Mouse (Mus musculus) liver, embryonic 11.5 days (tissue): ENCODE measurements at regions not wholly inside any gene's neighbourhood (a gene's known extent, or its start where the extent isn't known, plus 50 kb on each side); places are given as distances from the start of the nearest gene placed in this dataset.

ENCODE experiments used
- ATAC-seq: fragments of 200-750 bp; cut with Nextera tagmentation; replicated peaks from 2 replicates; pipeline ENCODE4 v1.8.0; 2017; ENCODE audit warnings: moderate number of reproducible peaks, mild to moderate bottlenecking, moderate TSS enrichment, moderate library complexity; ENCODE audit not compliant: low FRiP score
- DNase-seq: peaks from one replicate; pipeline ENCODE4 v3.0.0-alpha.2; 2017; ENCODE audit warnings: low spot score
- H3K27ac ChIP-seq: fragments of 300-500 bp; sonication (generic); 2 replicates; pipeline ENCODE4 v1.5.1; 2014; ENCODE audit warnings: mild to moderate bottlenecking, low read depth, low read length, control low read depth
- H3K27me3 ChIP-seq: fragments of 300-500 bp; sonication (generic); replicated peaks from 2 replicates; pipeline ENCODE4 v1.6.1; 2014; ENCODE audit warnings: low read length, mixed read lengths; ENCODE audit not compliant: control insufficient read depth, insufficient read depth
- H3K36me3 ChIP-seq: fragments of 300-500 bp; sonication (generic); 2 replicates; pipeline ENCODE4 v1.6.1; 2014; ENCODE audit warnings: mild to moderate bottlenecking, low read length, moderate library complexity, mixed read lengths; ENCODE audit not compliant: control insufficient read depth, insufficient read depth
- H3K4me1 ChIP-seq: fragments of 300-500 bp; sonication (generic); replicated peaks from 2 replicates; pipeline ENCODE4 v1.6.1; 2014; ENCODE audit warnings: low read length, mixed read lengths; ENCODE audit not compliant: control insufficient read depth, insufficient read depth
- H3K4me2 ChIP-seq: fragments of 300-500 bp; sonication (generic); 2 replicates; pipeline ENCODE4 v1.6.1; 2014; ENCODE audit warnings: mild to moderate bottlenecking, control low read depth, moderate library complexity
- H3K4me3 ChIP-seq: fragments of 300-500 bp; sonication (generic); 2 replicates; pipeline ENCODE4 v1.5.1; 2014; ENCODE audit warnings: low read depth, low read length, control low read depth
- H3K9ac ChIP-seq: fragments of 300-500 bp; sonication (generic); 2 replicates; pipeline ENCODE4 v1.6.1; 2014; ENCODE audit warnings: low read depth, low read length, control low read depth
- H3K9me3 ChIP-seq: fragments of 300-500 bp; sonication (generic); 2 replicates; pipeline ENCODE4 v1.6.1; 2016; ENCODE audit warnings: low read length, inconsistent platforms, mixed read lengths; ENCODE audit not compliant: control insufficient read depth
- WGBS: fragments of 180-500 bp; shearing (Covaris S2); extraction: QIAGEN DNeasy Blood & Tissue Kit; methylation state at CpG from one replicate; pipeline ENCODE4 v1.1.7; 2014; 5-methylcytosine and 5-hydroxymethylcytosine counted together

DNA sequence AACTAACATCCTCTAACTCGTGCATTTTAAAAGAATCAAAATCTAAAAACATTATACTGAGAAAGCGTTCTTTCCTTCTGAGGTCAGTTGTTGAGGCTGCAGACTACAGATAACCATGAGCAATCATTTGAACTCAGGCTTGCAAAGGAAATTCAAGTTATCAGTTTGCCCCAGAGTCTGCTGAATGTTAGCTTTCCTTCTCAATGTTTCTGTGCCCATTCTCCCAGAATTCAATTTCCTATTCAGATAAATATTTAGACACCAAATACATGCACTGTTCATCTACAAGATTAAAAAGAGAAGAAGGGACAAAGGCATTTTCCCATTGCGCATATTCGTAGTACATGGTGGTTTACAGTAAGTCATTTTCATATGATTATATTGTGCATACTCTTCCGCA lies 107.9 kb upstream of the Tank start:
- Histone ChIP-seq H3K36me3 (no peaks in the 10 kb centered on the region), H3K9me3 (no peaks in the 10 kb centered on the region), H3K27ac (no peak overlapping the region; the same call in 1 of the 2 replicates), H3K9ac (no peak overlapping the region), H3K4me2 (peak overlapping the region; percentile 7; the same call in 1 of the 2 replicates), H3K4me1 (peaks cover 5% of the 10 kb centered on the region), H3K4me3 (no peak overlapping the region), H3K27me3 (no peaks in the 10 kb centered on the region)
- ATAC-seq (peak; percentile 94), DNase-seq (no peak)
- WGBS, result 71% methylated on average over 5 of the region's 5 CpGs

DNA sequence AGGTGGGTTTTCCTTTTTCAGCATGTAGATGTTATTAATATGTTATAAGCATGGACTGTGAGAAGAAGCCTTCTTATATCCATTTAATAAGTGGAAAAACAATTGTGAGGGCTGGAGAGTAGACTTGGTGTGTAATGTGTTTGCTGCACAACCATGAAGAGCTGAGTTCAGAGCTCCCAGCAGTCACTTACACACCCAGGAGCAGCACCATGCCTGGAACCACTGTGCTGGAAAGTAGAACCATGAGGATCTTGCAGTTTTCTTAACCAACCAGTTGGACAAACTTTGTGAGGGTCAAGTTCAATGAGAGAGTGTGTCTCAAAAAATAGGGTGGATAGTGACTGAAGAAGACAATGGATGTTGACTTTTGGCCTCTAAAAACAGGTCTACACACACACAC lies 108.3 kb upstream of the Tank start:
- peak overlapping the region; percentile 7; the same call in 1 of the 2 replicates for H3K4me2 ChIP-seq
- H3K36me3 ChIP-seq, result no peaks in the 10 kb centered on the region
- H3K9ac ChIP-seq, result no peak overlapping the region
- no peaks in the 10 kb centered on the region for H3K27me3 ChIP-seq
- no peaks in the 10 kb centered on the region for H3K9me3 ChIP-seq
- H3K27ac ChIP-seq, result peak overlapping the region; percentile 52; the same call in 1 of the 2 replicates
- ATAC-seq (peak; percentile 42), DNase-seq (no peak)
- peaks cover 5% of the 10 kb centered on the region for H3K4me1 ChIP-seq
- H3K4me3 ChIP-seq, result no peak overlapping the region

DNA sequence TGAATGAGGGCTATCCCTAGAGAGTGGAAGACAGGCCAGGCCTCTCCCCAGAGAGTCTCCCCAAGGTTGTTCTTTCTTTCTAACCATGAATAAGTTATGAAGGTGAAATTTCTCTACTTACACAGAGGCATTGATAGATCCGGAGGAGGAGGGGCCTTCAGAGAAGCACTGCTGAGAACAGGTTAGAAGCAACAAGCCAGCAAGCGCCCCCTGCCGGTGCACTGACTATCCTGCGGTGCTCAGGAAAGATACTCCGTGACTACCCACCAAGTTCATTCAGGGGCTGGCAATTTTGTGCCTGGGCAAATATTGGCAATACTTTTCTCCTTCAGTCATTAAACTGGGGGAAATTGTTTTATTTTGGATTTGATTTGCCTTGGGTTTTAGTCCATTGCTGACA lies 122.5 kb upstream of the Tank start:
- 24% methylated on average over 5 of the region's 5 CpGs for WGBS
- 0 out of 2 replicates have a peak, but pooled peaks cover 2% of the 10 kb centered on the region for H3K4me1 ChIP-seq
- H3K27me3 ChIP-seq, result no peaks in the 10 kb centered on the region
- no peak overlapping the region for H3K4me2 ChIP-seq
- H3K27ac ChIP-seq, result no peak overlapping the region
- no peak overlapping the region for H3K9ac ChIP-seq
- no peak overlapping the region for H3K4me3 ChIP-seq
- DNase-seq (peak; percentile 44), ATAC-seq (no peak)
- no peaks in the 10 kb centered on the region for H3K36me3 ChIP-seq
- H3K9me3 ChIP-seq, result no peaks in the 10 kb centered on the region

DNA sequence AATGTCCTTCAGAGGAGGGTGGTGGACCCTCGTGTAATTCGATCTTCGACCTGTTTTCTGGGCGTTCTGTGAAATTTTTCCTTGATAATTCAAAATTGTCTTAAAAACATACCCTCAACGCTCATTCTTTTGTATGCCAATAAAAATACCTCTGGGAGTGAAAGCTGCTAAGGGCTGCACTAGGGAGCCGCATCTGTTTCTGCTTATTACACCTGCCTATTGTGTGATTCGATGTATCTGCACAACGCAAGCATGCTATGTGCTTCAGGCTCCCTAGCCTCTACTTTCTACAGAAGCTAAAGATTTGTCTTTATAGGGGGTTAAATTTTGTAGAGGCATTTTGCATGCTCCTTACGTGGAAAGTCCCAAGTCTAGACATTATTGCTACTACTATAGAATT lies 123.7 kb upstream of the Tank start:
- no peak overlapping the region for H3K4me2 ChIP-seq
- H3K36me3 ChIP-seq, result no peaks in the 10 kb centered on the region
- ATAC-seq, result no peak
- no peak overlapping the region for H3K27ac ChIP-seq
- DNase-seq, result no peak
- H3K4me3 ChIP-seq, result no peak overlapping the region; the same call in 1 of the 2 replicates
- WGBS, result 33% methylated on average over 9 of the region's 9 CpGs
- H3K9me3 ChIP-seq, result no peaks in the 10 kb centered on the region
- 0 out of 2 replicates have a peak, but pooled peaks cover 2% of the 10 kb centered on the region for H3K4me1 ChIP-seq
- H3K9ac ChIP-seq, result no peak overlapping the region
- no peaks in the 10 kb centered on the region for H3K27me3 ChIP-seq

DNA sequence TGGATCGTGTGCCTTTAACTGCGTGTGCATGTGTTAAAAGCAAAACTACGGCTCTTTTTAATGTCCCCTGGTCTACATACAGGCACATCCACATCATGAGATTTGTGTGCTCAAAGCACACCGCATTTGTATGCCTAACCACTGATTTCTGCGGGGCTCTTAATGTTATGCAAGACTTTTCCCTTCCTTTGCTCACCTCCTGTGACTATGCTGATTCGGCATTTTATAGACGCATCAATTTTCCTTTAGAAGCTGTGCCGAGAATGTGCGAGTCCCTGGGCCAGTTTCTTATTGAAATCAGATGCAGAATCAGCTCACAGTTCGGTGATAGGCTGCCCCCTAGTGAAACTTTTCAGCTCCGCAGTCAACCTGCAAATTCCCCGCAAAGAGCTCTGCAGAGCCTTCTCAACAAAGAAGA lies 124.1 kb upstream of the Tank start:
- H3K4me3 ChIP-seq, result peak overlapping the region; percentile 18; the same call in 1 of the 2 replicates
- 0 out of 2 replicates have a peak, but pooled peaks cover 2% of the 10 kb centered on the region for H3K4me1 ChIP-seq
- 9% methylated on average over 12 of the region's 12 CpGs for WGBS
- H3K9me3 ChIP-seq, result no peaks in the 10 kb centered on the region
- no peak for ATAC-seq
- H3K4me2 ChIP-seq, result peak overlapping the region; percentile 56
- no peaks in the 10 kb centered on the region for H3K27me3 ChIP-seq
- no peak overlapping the region for H3K9ac ChIP-seq
- DNase-seq, result peak; percentile 71
- no peak overlapping the region for H3K27ac ChIP-seq
- no peaks in the 10 kb centered on the region for H3K36me3 ChIP-seq

DNA sequence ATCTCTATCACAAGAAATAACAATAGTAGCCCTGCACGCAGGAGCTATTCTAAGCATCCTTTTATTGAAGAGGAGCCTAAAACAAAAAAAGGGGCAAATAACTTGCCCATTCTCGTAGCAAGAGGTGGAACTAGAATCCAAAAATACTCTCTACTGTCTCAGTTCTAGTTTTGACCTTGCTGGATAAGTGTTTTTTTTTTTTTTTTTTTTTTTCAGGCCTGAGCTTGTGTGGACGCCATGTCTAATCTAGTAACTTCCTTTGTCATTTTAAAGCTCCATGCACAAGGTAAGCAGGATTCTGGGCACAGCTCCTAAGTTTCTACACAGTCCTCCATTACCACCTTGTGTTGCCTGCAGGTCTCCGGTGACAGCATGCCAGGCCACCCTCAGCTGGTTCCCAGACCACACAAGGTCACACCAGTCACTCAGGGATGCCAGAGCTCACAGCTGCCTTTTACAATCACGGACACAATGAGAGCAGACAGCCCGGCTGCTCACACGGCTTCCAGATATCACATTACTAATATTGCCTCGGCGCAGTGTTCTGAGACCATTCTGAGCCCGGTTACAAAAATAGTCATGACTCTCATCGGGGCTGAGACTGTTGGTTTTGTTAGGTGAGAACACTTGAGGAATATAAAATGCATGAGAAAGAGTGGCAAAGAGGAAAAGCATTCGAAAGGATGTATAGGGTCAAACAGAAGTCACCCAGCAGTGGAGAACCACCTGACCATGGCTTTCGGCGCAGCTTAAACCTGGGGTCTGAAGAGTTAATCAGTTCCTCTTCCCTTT lies 124.7 kb upstream of the Tank start:
- H3K4me3 ChIP-seq, result no peak overlapping the region
- H3K9me3 ChIP-seq, result no peaks in the 10 kb centered on the region
- H3K27me3 ChIP-seq, result no peaks in the 10 kb centered on the region
- 62% methylated on average over 14 of the region's 14 CpGs for WGBS
- DNase-seq (no peak), ATAC-seq (no peak)
- H3K4me2 ChIP-seq, result peak overlapping the region; percentile 56; the same call in 1 of the 2 replicates
- H3K4me1 ChIP-seq, result 0 out of 2 replicates have a peak, but pooled peaks cover 2% of the 10 kb centered on the region
- no peak overlapping the region for H3K27ac ChIP-seq
- no peaks in the 10 kb centered on the region for H3K36me3 ChIP-seq
- no peak overlapping the region for H3K9ac ChIP-seq

DNA sequence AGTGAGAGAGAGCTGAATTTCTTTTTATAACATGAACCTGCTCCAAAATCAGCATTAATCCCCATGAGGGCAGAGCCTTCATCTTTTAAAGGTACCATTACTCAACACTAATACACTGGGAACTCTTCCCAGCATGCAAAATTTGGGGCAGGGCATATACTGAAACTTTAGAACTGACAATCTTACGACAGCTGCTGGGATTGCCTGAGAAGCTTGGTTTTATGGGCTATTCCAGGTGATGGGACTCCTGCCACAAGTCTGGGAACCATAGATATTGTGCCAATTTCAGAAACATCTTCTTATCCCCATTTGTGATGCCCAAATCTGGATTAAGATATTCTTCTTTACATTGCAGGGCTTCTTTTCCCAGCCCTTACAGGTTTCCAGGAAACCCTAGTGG lies 125.8 kb upstream of the Tank start:
- H3K9me3 ChIP-seq, result no peaks in the 10 kb centered on the region

DNA sequence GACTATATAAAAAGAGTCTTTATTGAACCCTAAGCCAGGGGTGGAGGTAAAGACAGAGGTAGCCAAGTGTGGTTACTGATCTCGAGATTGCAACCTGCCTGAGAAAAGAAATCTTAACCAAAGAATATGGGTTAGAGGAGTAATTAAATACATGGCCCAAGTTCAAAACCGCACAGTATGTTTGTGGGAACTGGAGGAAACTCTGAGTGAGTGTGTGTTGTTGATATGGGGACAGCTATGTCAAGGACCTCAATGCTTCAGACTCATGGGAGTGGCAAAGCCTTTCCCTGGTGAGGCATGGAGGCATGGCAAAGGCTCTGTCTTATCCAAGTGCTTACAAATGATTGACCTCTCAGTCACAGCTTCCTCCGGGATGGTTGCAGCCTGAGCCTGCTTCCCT lies 127.7 kb upstream of the Tank start:
- Histone ChIP-seq H3K27me3 (no peaks in the 10 kb centered on the region), H3K4me1 (0 out of 2 replicates have a peak, but pooled peaks cover 2% of the 10 kb centered on the region), H3K4me3 (no peak overlapping the region), H3K36me3 (no peaks in the 10 kb centered on the region), H3K9ac (no peak overlapping the region), H3K4me2 (no peak overlapping the region), H3K9me3 (no peaks in the 10 kb centered on the region), H3K27ac (no peak overlapping the region)
- 50% methylated on average over 3 of the region's 3 CpGs for WGBS
- no peak for DNase-seq
- no peak for ATAC-seq

More for the DNA sequence above, 125.8 kb upstream of the Tank start:
- Histone ChIP-seq H3K4me1 (0 out of 2 replicates have a peak, but pooled peaks cover 2% of the 10 kb centered on the region), H3K4me3 (no peak overlapping the region), H3K4me2 (no peak overlapping the region), H3K27ac (no peak overlapping the region), H3K36me3 (no peaks in the 10 kb centered on the region), H3K27me3 (no peaks in the 10 kb centered on the region), H3K9ac (no peak overlapping the region)
- WGBS, result 84% methylated on average over 1 of the region's 1 CpGs
- DNase-seq (no peak), ATAC-seq (no peak)

DNA sequence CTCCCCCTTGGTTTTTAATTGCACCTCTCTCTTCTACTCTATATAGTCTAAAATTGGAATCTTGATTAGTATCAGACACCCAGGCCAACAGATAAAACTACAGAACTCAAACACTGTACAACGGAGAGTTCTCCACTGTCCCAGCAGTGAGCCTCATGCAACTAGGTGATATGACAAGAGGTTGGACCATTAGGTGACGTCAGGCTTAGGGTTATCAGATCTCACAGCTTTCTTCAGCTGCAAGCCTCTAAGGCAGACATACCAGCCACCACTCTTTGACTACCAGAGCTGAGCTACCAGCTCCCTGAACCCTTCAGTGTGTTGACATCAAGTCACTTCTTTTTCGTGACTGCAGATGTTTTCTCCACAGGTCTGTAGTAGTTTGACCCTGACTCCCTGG lies 141.8 kb upstream of the Tank start:
- H3K27ac ChIP-seq, result no peak overlapping the region
- H3K4me1 ChIP-seq, result no peaks in the 10 kb centered on the region
- H3K4me3 ChIP-seq, result no peak overlapping the region
- H3K36me3 ChIP-seq, result no peaks in the 10 kb centered on the region
- no peaks in the 10 kb centered on the region for H3K9me3 ChIP-seq
- no peak overlapping the region for H3K4me2 ChIP-seq
- ATAC-seq, result no peak
- 66% methylated on average over 3 of the region's 3 CpGs for WGBS
- no peaks in the 10 kb centered on the region for H3K27me3 ChIP-seq
- no peak for DNase-seq
- H3K9ac ChIP-seq, result no peak overlapping the region
